Mouse (Mus musculus): ENCODE data around the gene Insig1.

Gene Insig1

GRCm38 (mm10) chr5:28118531-28118925, 47.4 kb downstream of the Insig1 start:
- DNase-seq (ENCODE audit: low read depth, low spot score) = no peak

- DNase-seq (ENCODE audit: low read depth, low spot score) = no peak
Measured at GRCm38 (mm10) chr5:28119576-28119975, 48.4 kb downstream of the Insig1 start.

GRCm38 (mm10) chr5:28122491-28123454, 51.6 kb downstream of the Insig1 start:
- DNase-seq (ENCODE audit: low read depth, low spot score) = peak; percentile 78

GRCm38 (mm10) chr5:28123455-28123825, 52.3 kb downstream of the Insig1 start:
- no peak for DNase-seq (ENCODE audit: low read depth, low spot score)

- DNase-seq (ENCODE audit: low read depth, low spot score) = no peak
Measured at GRCm38 (mm10) chr5:28124321-28125230, 53.4 kb downstream of the Insig1 start.

Data from CD4-positive helper T cell, adult 2 months (primary cell).